Mouse (Mus musculus) layer of hippocampus, postnatal 25 days (tissue): ENCODE results near the gene Gm35315. TPM values are rescaled to one million over a fixed set of nuclear protein-coding genes. Genes with fewer than 3 reads are reported as not detected.
"Not testable (repeated sequence)": the region's sequence is repeated elsewhere in the genome, so short reads cannot be mapped to it uniquely, and the experiment has no call there.

Experiments used
- DNase-seq, 2 experiments: peaks; one replicate each; pipeline ENCODE4 v3.0.0; 2022; ENCODE audit warnings: mixed read lengths in 2 of 2, low spot score in 1 of 2; ENCODE audit errors: extremely low spot score in 1 of 2
- total RNA-seq, 2 experiments: library from RNA; stranded (reverse); gene quantifications; 2 replicates each; pipeline ENCODE4 v1.2.3; 2021

Gm35315 gene
- total RNA-seq = under 1 TPM; 0.56 to 0.76 TPM

DNA sequence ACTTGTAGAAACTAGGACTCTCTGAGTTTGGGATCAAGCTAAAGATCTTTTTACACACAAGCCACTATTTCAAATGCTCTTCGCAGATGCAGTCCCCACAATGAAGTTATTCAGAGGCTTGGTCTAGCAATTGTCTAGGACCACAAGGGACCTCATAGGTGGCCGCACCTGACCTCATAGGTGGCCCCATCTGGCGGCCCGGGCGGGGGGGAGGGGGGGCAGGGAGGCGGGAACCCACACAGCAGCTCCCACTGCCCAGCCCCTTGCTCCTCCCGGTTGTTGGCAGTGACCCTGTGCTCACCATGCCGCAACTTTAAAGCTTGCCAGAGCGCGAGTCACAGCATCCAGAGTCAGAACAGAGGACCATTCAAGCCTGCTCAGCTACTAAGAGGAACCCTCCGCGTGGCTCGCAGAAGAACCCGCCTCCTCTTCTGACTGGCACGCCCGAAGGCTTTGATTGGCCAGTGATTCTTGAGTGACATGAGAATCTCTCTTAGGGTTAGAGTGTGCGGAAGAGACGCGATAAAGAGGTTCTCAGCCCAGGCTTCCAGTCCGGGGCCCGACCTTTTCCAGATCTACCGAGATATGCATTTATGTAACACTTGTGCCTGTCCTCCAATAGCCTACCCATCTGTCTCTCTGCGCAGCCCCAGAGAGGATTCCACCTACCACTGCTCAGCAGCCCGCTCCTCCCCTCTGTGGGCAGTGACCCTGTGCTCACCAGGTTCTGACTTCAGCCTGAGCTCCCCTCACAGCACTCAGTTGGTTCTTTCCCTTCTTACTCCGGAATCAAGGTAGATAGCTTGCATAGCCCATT is at the start of gene Gm35315:
Gene Gm35315 (minus strand): TSS at position 391 of the 817 bp plus-strand sequence.
- peak; percentile 64 to 69 for DNase-seq

DNA sequence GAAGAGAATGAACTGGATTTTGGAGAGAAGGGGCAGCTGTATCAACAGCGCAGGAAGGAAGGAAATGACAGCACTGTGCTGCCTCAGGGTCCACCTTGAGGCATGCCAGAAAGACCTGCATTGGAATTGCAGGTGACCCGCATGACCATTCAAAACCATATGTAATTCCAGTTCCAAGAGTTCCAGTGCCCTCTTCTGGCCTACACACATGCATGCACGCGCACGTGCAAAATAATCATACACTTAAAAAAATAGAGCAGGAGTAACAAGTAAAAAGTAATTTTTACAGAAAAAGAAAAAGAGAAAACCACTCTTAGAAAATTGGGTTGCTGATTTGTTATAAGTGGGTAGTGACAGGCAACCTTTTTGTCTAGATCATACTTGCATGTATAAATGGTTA is 48.8 kb upstream of the Gm35315 start:
- DNase-seq = no peak

DNA sequence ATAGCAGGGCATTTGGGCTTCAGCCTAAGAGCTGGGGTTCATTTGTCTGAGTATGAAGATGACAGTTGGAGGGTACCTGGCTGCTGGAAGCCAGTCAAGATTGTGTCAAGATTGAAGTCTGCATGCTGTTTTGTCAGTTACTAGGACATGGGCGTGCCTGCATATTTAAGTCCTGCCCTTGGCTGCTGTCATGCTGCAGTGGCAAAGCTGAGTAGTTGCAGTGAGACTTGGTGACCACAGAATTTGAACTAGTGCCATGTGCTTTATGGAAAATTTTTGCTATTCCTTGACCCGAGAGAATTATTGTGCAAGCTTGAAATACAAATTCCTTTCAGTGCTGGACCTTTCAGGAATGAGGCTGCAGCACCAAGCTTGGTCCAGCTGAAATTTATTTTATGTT is 48.1 kb upstream of the Gm35315 start:
- no peak for DNase-seq

DNA sequence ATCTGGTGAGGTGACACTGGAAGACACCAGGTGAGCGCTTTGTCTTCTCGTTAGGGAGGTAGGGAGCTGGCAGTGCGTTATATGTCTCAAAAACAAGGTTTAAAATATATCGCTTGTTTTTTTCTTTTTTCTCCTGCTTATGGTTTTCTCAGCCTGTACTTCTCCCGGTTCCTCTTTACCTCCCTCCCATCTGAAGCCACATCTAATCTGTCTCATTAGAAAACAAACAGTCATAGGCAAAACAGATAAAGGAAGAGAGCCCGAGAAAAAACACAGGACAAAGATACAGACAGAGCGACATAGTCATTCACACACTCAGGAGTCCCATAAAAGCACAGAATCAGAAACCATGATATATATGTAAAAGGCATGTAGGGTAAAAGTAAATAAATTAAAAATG is 46.2 kb upstream of the Gm35315 start:
- DNase-seq = no peak

DNA sequence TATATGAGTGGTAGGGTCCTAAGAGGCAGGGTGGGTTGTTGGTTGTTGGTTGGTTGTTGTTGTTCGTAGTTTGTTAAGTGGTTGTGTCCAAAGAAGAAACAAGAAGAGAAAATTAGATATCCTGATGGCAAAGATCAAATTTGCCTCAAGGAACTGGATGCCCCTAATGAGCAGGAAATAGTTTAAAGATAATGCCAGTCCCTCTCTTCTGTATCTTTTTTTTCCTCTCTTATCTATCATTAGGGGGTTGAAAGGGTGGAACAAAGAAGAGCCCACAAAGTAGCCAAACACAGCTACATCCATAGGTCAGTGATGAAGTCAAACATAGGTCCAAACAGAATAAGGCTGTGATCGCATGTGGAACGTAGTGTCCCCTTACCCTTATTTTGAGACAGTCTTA is 45.1 kb upstream of the Gm35315 start:
- DNase-seq = no peak

DNA sequence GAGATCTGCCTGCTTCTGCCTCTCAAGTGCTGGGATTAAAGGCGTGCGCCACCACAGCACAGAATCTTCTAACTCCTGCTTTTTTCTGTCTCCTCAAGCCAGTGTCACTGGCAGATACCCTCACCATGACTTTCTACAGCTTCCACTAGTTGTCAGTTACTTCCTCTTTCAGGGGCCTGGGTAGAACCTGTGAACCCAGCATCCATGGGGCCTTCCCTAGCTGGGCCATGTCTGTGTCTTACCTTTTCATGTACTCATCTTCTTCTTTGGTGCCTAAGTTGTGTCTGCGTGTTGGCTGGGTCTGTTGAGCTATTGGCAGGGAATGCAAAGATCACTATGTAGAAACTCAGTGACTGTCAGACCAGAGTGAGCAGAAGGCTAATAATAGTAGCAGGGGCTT is 43.6 kb upstream of the Gm35315 start:
- DNase-seq = no peak

DNA sequence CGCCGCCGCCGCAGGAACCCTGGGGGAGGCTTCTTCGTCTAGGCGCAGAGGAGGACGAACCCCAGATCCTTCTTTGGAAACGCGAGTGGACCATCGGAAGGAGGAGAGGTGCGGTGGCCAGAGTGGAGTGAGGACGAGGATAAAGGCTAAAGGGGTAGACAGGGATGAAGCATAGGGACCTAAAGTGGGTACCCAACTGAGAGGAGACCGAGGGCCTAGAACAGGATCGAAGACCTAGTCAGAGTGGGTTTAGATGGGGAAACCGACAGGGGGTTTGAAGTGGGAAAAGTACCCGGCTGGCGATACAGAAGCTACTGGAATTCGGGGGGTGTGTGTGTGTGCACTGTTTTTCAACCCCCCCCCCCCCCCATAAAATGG is 41.9 kb upstream of the Gm35315 start:
- no peak for DNase-seq

DNA sequence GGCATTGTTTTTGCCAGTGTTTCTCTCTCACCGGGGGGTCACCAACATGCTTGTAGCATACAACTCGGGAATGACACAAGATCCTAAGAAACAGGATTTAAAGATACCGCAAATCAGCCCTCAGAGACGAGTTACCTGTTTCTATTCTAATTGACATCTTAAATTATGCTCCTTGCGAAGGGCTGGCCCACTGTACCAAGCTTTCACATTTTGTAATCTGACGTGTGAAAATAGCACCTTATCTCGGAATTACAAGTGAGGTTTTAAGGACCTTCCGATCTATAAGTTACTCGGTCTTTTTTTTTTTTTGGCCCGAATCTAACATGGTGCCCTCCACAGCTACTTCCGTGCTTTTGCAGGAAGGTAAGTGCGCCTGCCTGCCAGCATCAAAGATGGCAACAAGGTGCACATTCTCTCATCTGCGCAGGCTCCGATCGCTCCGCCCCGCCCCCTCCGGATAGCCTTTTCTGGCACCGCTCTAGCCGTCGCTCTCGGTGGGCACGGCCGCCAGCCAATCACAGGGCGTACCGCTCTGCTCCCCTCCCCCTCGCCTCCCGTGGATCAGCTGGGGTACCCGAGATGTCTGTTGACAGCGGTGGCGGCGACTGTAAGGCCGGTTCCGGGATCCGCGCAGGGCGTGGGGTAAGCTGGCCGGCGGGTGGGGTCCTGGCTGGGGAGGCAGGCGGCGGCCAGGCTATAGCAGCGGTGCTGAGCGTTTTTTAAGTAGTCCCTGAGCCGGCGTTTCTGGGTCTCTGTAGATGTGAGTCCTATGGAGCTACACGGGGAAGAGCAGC is 41.3 kb upstream of the Gm35315 start, which contains the start of gene Chfr:
Gene Chfr (plus strand): TSS at position 550 of the 794 bp plus-strand sequence.
- peak; percentile 97 to 99 for DNase-seq

DNA sequence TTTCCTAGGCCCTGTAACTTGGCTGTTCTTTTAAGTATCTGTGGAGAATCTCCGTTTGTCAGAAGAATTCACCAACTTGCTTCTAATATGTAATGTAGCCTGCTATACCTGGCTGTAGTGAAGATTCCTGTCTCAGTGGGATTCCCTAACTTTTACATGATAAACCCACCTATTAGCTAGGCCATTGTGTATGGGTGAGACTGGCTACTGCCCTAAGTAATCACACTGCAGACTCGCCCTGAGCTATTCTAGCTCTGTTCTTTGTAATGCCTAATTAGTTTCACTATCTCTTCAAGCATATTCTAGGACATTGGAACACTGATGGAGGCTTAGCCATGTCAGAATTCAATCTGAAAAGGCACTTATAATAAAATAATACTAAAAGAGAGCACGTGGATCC is 28.2 kb upstream of the Gm35315 start:
- not testable (repeated sequence) for DNase-seq

DNA sequence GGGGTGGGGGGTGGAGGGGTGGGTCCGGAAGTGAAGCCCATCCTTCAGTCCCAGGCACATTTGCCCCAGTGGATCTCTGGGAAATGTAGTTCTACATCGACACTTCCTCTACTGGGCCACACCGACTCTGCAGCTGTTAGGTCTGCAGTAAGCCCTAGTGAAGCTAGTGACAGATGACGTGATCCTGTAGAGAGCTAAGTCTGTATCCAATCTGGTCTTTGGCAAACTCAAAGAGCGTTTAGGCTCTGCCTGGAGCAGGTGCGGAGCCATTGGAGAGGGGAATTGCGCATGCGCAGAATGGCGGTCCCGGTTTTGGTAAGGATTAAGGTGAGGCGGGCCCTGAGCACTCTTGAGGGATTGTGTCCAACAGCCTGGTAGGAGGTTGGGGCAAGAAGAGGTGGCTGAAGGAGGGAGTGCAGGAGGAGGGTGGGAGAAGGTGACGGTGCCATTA is 15.8 kb upstream of the Gm35315 start, which contains the start of gene Zfp605:
Gene Zfp605 (plus strand): TSS at position 102 of the 451 bp plus-strand sequence.
- peak; percentile 91 to 92 for DNase-seq

DNA sequence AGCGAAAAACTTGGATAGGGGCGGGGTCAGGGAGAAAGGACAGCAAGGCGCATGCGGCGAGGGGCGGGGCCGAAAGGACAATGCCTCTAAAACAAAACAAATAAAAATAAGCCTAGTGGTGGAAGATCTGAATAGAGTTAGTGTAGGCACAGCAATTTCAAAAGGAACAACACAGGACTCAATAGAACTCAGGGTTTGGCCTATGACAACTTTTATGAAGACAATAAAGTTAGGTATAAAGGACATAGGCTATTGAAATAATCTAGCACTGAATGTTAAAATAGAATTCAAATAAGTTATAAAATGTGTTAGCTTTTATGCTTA is 14.0 kb upstream of the Gm35315 start:
- no peak for DNase-seq

DNA sequence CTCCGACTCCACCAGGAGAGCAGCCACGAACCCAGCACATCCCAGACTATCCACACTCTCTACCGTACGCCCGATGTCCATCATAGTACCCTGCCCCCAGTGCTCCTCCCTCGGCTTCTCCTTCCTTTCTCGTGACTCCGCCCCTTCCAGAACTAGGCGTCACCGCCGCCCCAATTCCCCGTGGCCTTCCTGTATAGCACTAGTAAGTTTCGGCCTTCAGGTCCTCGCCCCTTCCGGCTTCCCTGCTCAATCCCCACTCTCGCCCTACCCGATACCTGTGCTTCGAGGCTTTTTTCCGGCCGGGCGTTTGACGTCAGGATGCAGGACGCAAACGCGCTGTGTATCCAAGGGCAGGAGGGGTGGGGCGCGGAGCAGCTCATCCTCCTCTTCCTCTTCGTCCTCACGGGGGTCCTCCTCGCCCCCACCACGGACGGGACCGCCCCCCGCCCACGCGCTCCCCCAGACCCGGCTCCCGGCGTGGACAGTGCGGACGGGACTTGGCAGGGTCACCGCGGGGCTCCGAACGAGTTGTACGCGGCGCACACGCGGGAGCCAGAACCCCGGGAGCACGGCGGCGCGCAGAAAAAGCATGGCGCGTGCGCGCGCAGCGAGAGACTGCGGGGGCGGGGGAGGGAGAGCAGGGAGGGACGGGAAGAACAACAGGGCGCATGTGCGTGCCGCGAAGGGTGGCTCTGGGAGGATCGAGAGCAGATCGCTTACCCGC is 13.5 kb upstream of the Gm35315 start, which contains the start of gene Gtpbp6:
Gene Gtpbp6 (minus strand): TSS at position 617 of the 724 bp plus-strand sequence.
- peak; percentile 84 to 94 for DNase-seq

DNA sequence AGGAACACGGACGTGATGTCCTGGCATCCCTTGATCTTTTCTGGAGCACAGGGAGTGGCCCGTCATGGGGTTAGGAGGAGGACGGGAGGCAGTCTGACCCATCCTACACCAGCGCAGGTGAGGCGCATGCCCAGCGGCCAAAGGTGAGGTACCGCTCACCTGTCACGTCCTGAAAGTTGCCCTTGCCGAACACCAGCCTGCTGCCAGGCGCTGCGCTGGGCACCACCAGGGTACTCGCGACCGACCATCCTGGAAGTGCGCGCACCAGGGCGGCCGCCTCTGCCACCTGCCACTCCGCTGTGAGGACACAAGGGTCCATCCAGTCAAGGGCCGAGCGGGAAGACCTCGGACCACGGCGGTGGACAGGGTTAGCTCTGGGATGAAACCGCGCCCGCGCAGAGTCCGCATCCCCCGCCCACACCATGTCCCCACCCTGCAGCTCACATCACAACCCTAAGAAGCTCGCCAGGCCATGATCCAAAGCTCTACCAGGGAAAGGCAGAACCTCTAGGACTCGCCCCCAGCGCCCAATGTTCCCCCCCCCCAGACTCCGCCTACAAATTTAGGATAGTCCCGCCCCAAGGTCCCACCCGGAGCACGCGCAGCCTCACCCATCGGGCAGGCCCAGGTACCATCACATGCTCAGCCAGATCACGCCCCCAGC is 12.8 kb upstream of the Gm35315 start:
- peak; percentile 17 to 33 for DNase-seq

DNA sequence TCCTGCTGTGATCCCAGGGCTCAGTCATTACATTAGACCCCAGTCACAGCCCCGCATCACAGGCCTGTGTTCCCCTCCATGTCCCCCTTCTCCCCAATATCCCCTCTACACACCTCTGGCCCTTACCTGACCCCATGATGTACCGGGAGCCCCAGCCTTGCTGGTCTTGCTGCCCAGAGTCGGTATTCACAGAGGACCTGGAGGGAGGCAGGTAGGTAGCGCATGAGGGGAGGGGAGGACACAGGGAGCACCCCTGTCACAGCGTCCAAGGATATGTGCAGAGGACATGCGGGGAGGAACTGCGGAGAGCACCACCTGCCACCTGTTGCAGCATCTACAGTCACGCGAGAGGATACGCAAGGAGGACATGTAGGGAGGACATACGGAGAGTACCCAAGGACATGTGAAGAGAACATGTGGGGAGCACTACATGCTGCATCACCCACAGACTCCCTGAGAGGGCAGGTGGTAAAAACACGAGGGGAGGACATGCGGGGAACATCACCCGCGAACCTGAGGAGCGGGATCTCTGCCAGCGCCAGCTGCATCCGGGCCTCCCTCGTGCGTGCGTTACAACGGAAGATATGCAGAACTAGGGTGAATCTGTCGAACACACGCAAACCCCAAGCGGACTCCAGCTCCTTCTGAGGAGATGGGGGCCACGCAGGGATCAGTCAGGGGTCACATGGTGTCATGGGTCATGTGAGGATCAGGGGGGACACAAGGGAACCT is 12.1 kb upstream of the Gm35315 start:
- peak; percentile 8 to 20 for DNase-seq

DNA sequence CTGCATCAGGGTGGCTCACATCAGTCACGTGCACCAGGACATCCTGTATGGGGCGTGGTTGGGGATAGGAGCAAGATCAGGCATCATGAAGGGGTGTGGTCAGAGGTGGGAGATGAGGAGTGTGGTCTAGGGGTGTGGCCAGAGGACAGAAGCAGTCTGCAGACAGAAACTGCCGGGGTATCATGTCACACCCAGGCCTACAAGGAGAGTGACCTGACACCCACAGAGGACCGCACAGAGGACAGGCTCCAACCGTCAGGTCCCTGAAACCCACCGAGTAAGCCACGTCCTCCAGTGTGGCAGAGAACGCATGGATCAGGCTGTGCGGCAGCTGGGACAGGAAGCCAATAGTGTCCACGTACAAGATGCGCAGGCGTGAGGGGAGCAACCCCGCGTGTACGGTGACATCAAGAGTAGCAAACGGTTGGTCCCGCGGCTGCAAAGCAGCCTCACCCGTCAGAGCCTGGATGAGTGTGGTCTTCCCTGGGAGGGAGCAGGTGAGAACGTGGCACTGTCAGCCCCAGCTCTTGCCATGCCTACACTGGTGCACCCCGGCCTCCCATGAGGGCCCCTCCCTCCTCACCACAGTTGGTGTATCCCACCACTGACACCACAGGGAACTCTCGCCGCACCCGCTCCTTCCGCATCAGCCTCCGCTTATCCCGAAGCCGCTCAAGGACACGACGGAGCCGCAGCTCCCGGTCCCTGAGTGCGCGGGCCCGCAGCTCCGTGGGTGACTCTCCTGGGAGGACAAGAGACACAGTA is 10.6 kb upstream of the Gm35315 start:
- DNase-seq = peak; percentile 9 to 14

DNA sequence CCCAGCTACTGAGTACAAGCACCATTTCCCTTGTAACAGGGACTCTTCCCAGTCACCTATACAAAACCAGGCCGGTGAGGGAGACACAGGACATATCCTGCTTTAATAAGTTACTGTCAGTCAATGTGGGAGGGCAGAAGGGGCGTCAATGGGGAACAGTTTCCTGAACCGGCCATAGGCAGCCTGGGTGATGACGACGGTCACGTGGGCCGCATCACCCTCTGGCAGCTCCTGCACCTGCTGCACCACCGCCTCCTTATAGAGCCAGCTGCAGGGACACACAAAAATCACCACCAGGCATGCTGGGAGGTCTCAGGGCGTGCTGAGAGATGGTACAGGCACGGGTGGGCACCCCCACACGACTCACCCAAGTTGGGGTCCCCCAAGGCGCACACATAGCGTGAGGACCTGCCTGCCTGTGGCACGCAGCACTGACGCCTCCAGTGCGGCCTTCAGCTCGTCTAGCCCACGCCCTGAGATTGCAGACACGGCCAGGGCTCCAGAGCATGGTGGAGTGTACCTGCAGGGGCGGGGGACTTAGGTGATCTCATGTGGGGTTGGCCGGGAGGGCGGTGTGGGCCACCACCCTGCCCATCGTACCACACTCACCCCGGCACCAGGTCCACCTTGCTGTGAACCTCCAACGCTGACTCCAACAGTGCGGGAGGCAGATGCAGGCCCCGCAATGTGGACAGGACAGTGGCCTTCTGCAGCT is 9.8 kb upstream of the Gm35315 start:
- DNase-seq = no peak

DNA sequence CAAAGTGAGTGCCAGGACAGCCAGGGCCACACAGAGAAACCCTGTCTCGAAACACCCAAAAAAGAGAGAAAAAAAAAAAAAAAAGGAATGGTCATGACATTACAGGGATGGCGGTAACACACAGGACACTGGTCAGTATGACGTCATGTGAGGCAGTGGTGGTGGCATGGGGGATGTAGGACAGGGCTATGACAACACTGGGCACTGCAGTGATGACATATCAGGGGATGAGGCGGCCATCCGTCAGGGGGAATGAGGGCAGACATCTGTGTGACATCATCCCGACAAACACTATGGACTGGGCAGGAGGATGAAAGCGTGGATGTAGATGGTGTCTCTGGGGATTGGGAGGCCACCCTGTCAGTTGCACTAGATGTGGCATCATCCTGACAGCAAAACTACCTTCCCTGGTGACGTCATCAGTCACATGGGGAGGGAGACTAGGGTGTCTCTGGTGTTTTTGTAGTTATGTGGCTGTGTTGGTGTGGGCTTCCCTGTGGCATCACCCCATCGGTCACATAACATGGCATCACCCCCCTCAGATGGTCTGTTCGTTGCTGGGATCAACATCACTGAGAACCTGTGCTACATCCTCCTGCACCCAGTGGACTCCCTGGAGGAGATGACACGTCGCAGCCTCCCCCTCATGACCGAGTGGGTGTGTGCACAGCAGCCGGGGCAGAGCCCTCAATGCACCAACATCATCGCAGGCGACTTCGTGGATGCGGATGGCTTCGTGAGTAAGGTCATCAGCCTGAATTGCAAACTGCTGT is 8.8 kb upstream of the Gm35315 start:
- DNase-seq = peak in 1 of 2 experiments; percentile 23
